Mouse (Mus musculus) MEL (cell line): ENCODE measurements around the gene Fam217b. TPM values are rescaled to one million over a fixed set of nuclear protein-coding genes. Genes with fewer than 3 reads are reported as not detected.

Source experiments
- DNase-seq: peaks from one replicate; pipeline ENCODE4 v3.0.0; 2011; ENCODE audit warnings: low read depth, low spot score
- H3K27ac ChIP-seq: 2 replicates; pipeline ENCODE4 v1.5.1; 2012; ENCODE audit warnings: low read depth, mild to moderate bottlenecking, control low read depth, low read length, moderate library complexity; ENCODE audit not compliant: control insufficient read depth
- H3K27me3 ChIP-seq, 2 experiments: fragments of 150-350 bp in 1 of 2; sonication (generic) in 1 of 2; 2 replicates each; pipeline ENCODE4 v1.6.1; 2012; ENCODE audit warnings: low read length in 2 of 2, mild to moderate bottlenecking in 2 of 2, improper control_type of control experiment in 1 of 2, moderate library complexity in 1 of 2; ENCODE audit not compliant: insufficient read depth in 2 of 2, control insufficient read depth in 1 of 2
- H3K36me3 ChIP-seq, 2 experiments: 2 replicates each; pipeline ENCODE4 v1.6.1; 2012 to 2014; ENCODE audit warnings: low read length in 2 of 2, improper control_type of control experiment in 1 of 2, inconsistent platforms in 1 of 2, mild to moderate bottlenecking in 1 of 2; ENCODE audit not compliant: insufficient read depth in 2 of 2, control insufficient read depth in 1 of 2
- H3K4me1 ChIP-seq, 2 experiments: fragments of 150-350 bp in 1 of 2; sonication (generic) in 1 of 2; 2 replicates each; pipeline ENCODE4 v1.6.1; 2012; ENCODE audit warnings: low read length in 2 of 2, improper control_type of control experiment in 1 of 2, mild to moderate bottlenecking in 1 of 2; ENCODE audit not compliant: insufficient read depth in 2 of 2, control insufficient read depth in 1 of 2
- H3K4me3 ChIP-seq, 2 experiments: fragments of 150-350 bp in 1 of 2; sonication (generic) in 1 of 2; 2 replicates each; pipeline ENCODE4 v1.5.1; 2012; ENCODE audit warnings: low read depth in 2 of 2, low read length in 2 of 2, mild to moderate bottlenecking in 2 of 2, moderate library complexity in 2 of 2, control low read depth in 1 of 2, improper control_type of control experiment in 1 of 2; ENCODE audit not compliant: control insufficient read depth in 1 of 2, insufficient read depth in 1 of 2
- H3K79me2 ChIP-seq: 2 replicates; pipeline ENCODE4 v1.6.1; 2012; ENCODE audit warnings: mild to moderate bottlenecking, low read length, moderate library complexity; ENCODE audit not compliant: control insufficient read depth, poor library complexity, insufficient read depth
- H3K9ac ChIP-seq: 2 replicates; pipeline ENCODE4 v1.6.1; 2012; ENCODE audit warnings: low read depth, mild to moderate bottlenecking, control low read depth, low read length, moderate library complexity; ENCODE audit not compliant: control insufficient read depth, poor library complexity, severe bottlenecking
- H3K9me3 ChIP-seq: fragments of 150-350 bp; sonication (generic); replicated peaks from 2 replicates; pipeline ENCODE4 v1.6.1; 2012; ENCODE audit warnings: mild to moderate bottlenecking, low read length, improper control_type of control experiment, moderate library complexity; ENCODE audit not compliant: insufficient read depth
- BHLHE40 ChIP-seq: IDR thresholded peaks from 2 replicates; pipeline ENCODE4 v1.6.1; 2012; ENCODE audit warnings: low read depth, mild to moderate bottlenecking, inconsistent platforms, low read length, improper control_type of control experiment, borderline replicate concordance
- CHD1 ChIP-seq: IDR thresholded peaks from 2 replicates; pipeline ENCODE4 v1.6.1; 2012; ENCODE audit warnings: low read depth, mild to moderate bottlenecking, inconsistent platforms, low read length, improper control_type of control experiment
- CHD2 ChIP-seq: IDR thresholded peaks from 2 replicates; pipeline ENCODE4 v1.6.1; 2011; ENCODE audit warnings: low read length, improper control_type of control experiment
- CTCF ChIP-seq, 3 experiments: IDR thresholded peaks in 2 of 3; conservative IDR thresholded peaks in 1 of 3; 2 replicates each; pipeline ENCODE4 v1.5.1; 2011 to 2012; ENCODE audit warnings: low read length in 3 of 3, low read depth in 2 of 3, mild to moderate bottlenecking in 2 of 3, improper control_type of control experiment in 1 of 3, inconsistent platforms in 1 of 3, mixed read lengths in 1 of 3, moderate library complexity in 1 of 3; ENCODE audit not compliant: control insufficient read depth in 1 of 3, insufficient read depth in 1 of 3, poor library complexity in 1 of 3, severe bottlenecking in 1 of 3
- ELF1 ChIP-seq: IDR thresholded peaks from 2 replicates; pipeline ENCODE4 v1.6.1; 2014; ENCODE audit warnings: low read depth, mild to moderate bottlenecking, inconsistent platforms, low read length, improper control_type of control experiment, moderate library complexity
- EP300 ChIP-seq, 2 experiments: IDR thresholded peaks; 2 replicates each; pipeline ENCODE4 v1.6.1; 2011; ENCODE audit warnings: improper control_type of control experiment in 2 of 2, low read length in 2 of 2, low read depth in 1 of 2, mild to moderate bottlenecking in 1 of 2
- ETS1 ChIP-seq: IDR thresholded peaks from 2 replicates; pipeline ENCODE4 v1.6.1; 2012; ENCODE audit warnings: low read depth, mild to moderate bottlenecking, inconsistent platforms, low read length, improper control_type of control experiment, moderate library complexity
- GATA1 ChIP-seq: IDR thresholded peaks from 2 replicates; pipeline ENCODE4 v1.6.1; 2011; ENCODE audit warnings: low read depth, low read length, improper control_type of control experiment
- MAFK ChIP-seq: IDR thresholded peaks from 2 replicates; pipeline ENCODE4 v1.6.1; 2011; ENCODE audit warnings: low read depth, mild to moderate bottlenecking, low read length, improper control_type of control experiment, borderline replicate concordance
- MXI1 ChIP-seq: IDR thresholded peaks from 2 replicates; pipeline ENCODE4 v1.6.1; 2011; ENCODE audit warnings: mild to moderate bottlenecking, low read depth, low read length, improper control_type of control experiment
- MYB ChIP-seq: IDR thresholded peaks from 2 replicates; pipeline ENCODE4 v1.6.1; 2011; ENCODE audit warnings: mild to moderate bottlenecking, low read depth, low read length, improper control_type of control experiment
- MYC ChIP-seq: IDR thresholded peaks from 2 replicates; pipeline ENCODE4 v1.6.1; 2011; ENCODE audit warnings: low read depth, mild to moderate bottlenecking, low read length, improper control_type of control experiment, moderate library complexity
- NELFE ChIP-seq: IDR thresholded peaks from 2 replicates; pipeline ENCODE4 v1.6.1; 2011; ENCODE audit warnings: low read depth, low read length, improper control_type of control experiment
- NRF1 ChIP-seq: IDR thresholded peaks from 2 replicates; pipeline ENCODE4 v1.6.1; 2014; ENCODE audit warnings: low read depth, mild to moderate bottlenecking, inconsistent platforms, low read length, improper control_type of control experiment, moderate library complexity; ENCODE audit not compliant: poor library complexity, insufficient read depth, severe bottlenecking
- POLR2AphosphoS2 ChIP-seq: IDR thresholded peaks from 2 replicates; pipeline ENCODE4 v1.6.1; 2011; ENCODE audit warnings: low read length, improper control_type of control experiment
- POLR2AphosphoS5 ChIP-seq: IDR thresholded peaks from 2 replicates; pipeline ENCODE4 v1.6.1; 2012; ENCODE audit warnings: low read depth, borderline replicate concordance, mild to moderate bottlenecking, inconsistent platforms, low read length, moderate library complexity, mixed read lengths
- RAD21 ChIP-seq: IDR thresholded peaks from 2 replicates; pipeline ENCODE4 v1.6.1; 2011; ENCODE audit warnings: mild to moderate bottlenecking, low read depth, low read length, improper control_type of control experiment
- RCOR1 ChIP-seq: IDR thresholded peaks from 2 replicates; pipeline ENCODE4 v1.6.1; 2012; ENCODE audit warnings: low read depth, mild to moderate bottlenecking, inconsistent platforms, low read length, improper control_type of control experiment
- SIN3A ChIP-seq: IDR thresholded peaks from 2 replicates; pipeline ENCODE4 v1.6.1; 2012; ENCODE audit warnings: low read length, improper control_type of control experiment, inconsistent platforms
- SMC3 ChIP-seq: IDR thresholded peaks from 2 replicates; pipeline ENCODE4 v1.6.1; 2011; ENCODE audit warnings: low read depth, low read length, improper control_type of control experiment
- TBP ChIP-seq: IDR thresholded peaks from 2 replicates; pipeline ENCODE4 v1.8.0; 2011; ENCODE audit warnings: low read depth, low read length, improper control_type of control experiment
- USF1 ChIP-seq: IDR thresholded peaks from 2 replicates; pipeline ENCODE4 v1.6.1; 2014; ENCODE audit warnings: low read depth, mild to moderate bottlenecking, inconsistent platforms, low read length, improper control_type of control experiment, moderate library complexity
- ZC3H11A ChIP-seq: IDR thresholded peaks from 2 replicates; pipeline ENCODE4 v1.6.1; 2012; ENCODE audit warnings: low read depth, mild to moderate bottlenecking, inconsistent platforms, low read length, improper control_type of control experiment
- ZNF384 ChIP-seq: IDR thresholded peaks from 2 replicates; pipeline ENCODE4 v1.6.1; 2012; ENCODE audit warnings: low read depth, mild to moderate bottlenecking, inconsistent platforms, low read length, improper control_type of control experiment
- polyA plus RNA-seq, 2 experiments: library from polyadenylated mRNA; stranded (reverse) in 1 of 2; unstranded in 1 of 2; fragments of >175 nt in 1 of 2; fragments of >200 nt in 1 of 2; gene quantifications; 2 replicates each; pipeline versions ENCODE4 v1.2.1 to v1.2.4; 2012; ENCODE audit warnings: low replicate concordance in 2 of 2, low read depth in 1 of 2; ENCODE audit not compliant: insufficient read length in 2 of 2, insufficient read depth in 1 of 2, missing spikeins in 1 of 2
- total RNA-seq: library from RNA; depleted of rRNA; stranded (reverse); fragments of 300-350 nt; gene quantifications from 2 replicates; pipeline ENCODE4 v1.2.3, GENCODE M21; 2012

Fam217b gene
- total and polyA plus RNA-seq, 3 experiments = not detected

DNA sequence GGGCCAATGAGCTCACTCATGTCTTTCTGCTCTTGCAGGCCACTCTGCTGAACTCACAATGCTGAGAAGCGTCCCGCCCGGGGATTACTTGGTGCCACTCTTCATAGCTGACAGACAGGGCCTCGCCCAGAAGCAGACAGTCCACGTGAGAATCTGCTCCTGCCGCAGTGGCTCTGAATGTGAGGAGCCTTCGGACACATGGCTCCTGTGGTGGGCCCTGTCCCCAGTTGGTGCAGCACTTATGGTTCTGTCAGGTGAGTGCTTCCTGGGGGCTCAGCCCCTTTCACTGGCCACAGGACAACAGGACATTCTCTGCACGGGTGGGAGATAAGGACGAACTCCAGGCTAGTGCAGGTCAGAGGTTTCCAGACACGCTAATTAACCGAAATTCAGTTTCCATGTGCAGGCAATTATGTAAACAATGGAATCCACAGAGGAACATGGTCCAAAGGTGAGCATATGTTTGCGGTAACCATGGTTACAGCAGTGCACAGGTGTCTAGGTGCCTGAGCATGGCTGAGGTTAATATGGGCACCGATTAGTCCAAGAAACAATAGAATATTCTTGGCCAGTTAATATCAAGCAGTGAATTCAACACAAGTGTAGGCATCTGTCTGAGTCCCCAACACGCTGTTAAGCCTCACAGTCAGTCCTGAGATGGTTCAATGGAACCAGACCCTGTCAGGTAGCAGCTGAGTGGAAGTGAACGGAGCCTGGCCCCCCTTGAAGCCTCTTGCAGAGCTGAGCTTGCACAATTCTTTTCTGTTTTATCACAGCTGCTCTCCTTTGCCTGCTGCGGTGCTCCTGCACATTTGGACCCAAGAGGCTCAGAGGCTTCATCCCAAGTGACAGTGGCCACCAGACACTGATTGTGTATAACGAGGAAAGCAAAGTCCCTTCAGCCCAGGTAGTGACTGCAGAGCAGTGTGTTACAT is 57.5 kb downstream of the Fam217b start:
- H3K79me2 ChIP-seq = no peaks in the 10 kb centered on the region
- H3K9me3 ChIP-seq = no peaks in the 10 kb centered on the region
- H3K9ac ChIP-seq = no peak overlapping the region
- no peak overlapping the region for H3K27ac ChIP-seq
- DNase-seq = no peak
- H3K4me1 ChIP-seq = no peaks in the 10 kb centered on the region
- TF ChIP-seq RCOR1 = no peak
- TF ChIP-seq POLR2AphosphoS2 = no peak
- no peak for TF ChIP-seq NRF1
- no peak for TF ChIP-seq POLR2AphosphoS5
- no peak for TF ChIP-seq TBP
- TF ChIP-seq NELFE = no peak
- no peak for TF ChIP-seq ZC3H11A
- no peak for TF ChIP-seq MAFK
- TF ChIP-seq ELF1 = no peak
- TF ChIP-seq SMC3 = no peak
- no peak for TF ChIP-seq EP300 (IDR thresholded peaks at IDR 0.05; ENCODE audit: low read depth in 1 of 2, low read length in 2 of 2)
- TF ChIP-seq GATA1 = no peak
- TF ChIP-seq ZNF384 = no peak
- TF ChIP-seq CHD2 = no peak
- TF ChIP-seq USF1 = no peak
- TF ChIP-seq, all 39 proteins: peak for 0
- H3K27me3 ChIP-seq = no peaks in the 10 kb centered on the region
- H3K4me3 ChIP-seq = no peak overlapping the region
- H3K36me3 ChIP-seq = no peaks in the 10 kb centered on the region

DNA sequence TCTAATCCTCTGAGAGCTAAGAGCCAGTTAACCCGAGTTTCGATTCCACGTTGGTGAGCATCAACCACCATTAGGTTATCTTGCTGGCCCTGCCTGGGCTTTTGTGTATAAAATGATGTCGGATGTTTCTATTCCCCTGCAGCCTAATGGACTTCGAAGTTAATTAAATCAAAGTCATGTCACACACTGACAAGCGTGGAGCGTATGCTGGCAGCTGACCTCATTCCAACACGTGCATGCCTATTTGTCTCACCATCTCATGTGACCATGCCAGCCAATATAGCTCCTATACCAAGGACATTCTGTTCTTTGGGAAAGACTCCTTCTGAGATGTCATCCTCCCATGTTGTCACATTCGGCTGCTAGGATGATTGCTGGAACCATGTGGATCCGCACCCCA is 59.6 kb downstream of the Fam217b start:
- Histone ChIP-seq H3K27ac (no peak overlapping the region), H3K4me3 (no peak overlapping the region), H3K9me3 (no peaks in the 10 kb centered on the region), H3K36me3 (no peaks in the 10 kb centered on the region), H3K4me1 (no peaks in the 10 kb centered on the region), H3K9ac (no peak overlapping the region), H3K79me2 (no peaks in the 10 kb centered on the region), H3K27me3 (no peaks in the 10 kb centered on the region)
- no peak for TF ChIP-seq MXI1
- TF ChIP-seq NRF1 = no peak
- TF ChIP-seq ZNF384 = no peak
- TF ChIP-seq POLR2AphosphoS2 = no peak
- TF ChIP-seq MYB = no peak
- TF ChIP-seq USF1 = no peak
- no peak for TF ChIP-seq MYC
- no peak for TF ChIP-seq CHD1
- no peak for TF ChIP-seq POLR2AphosphoS5
- TF ChIP-seq RAD21 = no peak
- no peak for TF ChIP-seq BHLHE40
- no peak for TF ChIP-seq CTCF (IDR thresholded peaks at IDR 0.05 in 2 of 3, conservative IDR thresholded peaks at IDR 0.05 in 1 of 3; ENCODE audit: control insufficient read depth in 1 of 3, insufficient read depth in 1 of 3, low read depth in 2 of 3, low read length in 3 of 3, poor library complexity in 1 of 3, severe bottlenecking in 1 of 3)
- no peak for TF ChIP-seq ZC3H11A
- TF ChIP-seq NELFE = no peak
- TF ChIP-seq SIN3A = no peak
- no peak for TF ChIP-seq GATA1
- no peak for TF ChIP-seq EP300 (IDR thresholded peaks at IDR 0.05; ENCODE audit: low read depth in 1 of 2, low read length in 2 of 2)
- TF ChIP-seq ETS1 = no peak
- no peak for DNase-seq
